Mouse (Mus musculus): Measurements from ENCODE around the gene Pik3ap1.
"Not testable (repeated sequence)": the region's sequence is repeated elsewhere in the genome, so short reads cannot be mapped to it uniquely, and the experiment has no call there.

Gene Pik3ap1

DNA sequence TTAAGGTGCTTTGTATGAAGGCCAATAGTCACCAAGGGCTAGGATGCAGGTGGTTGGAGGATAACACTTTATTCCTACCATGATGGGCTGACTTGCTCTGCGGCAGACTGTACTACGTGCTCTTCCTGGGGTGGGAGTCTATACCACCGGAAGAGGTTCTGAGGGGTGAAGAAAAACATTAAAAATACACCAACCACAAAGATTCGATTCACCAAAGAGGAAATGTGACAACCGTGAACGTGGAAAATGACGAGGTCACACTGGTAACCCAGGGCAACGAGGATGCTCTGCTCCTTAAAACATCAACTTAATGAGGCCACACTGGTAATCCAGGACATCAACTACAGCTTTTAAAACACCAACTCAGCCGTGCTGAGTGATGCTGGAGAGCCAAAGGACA, 56.2 kb downstream of the Pik3ap1 start:
- DNase-seq: no peak

- DNase-seq: no peak
Measured at GRCm38 (mm10) chr19:41323813-41324212, 61.1 kb downstream of the Pik3ap1 start.

GRCm38 (mm10) chr19:41323125-41323524, 61.8 kb downstream of the Pik3ap1 start:
- no peak for DNase-seq

DNA sequence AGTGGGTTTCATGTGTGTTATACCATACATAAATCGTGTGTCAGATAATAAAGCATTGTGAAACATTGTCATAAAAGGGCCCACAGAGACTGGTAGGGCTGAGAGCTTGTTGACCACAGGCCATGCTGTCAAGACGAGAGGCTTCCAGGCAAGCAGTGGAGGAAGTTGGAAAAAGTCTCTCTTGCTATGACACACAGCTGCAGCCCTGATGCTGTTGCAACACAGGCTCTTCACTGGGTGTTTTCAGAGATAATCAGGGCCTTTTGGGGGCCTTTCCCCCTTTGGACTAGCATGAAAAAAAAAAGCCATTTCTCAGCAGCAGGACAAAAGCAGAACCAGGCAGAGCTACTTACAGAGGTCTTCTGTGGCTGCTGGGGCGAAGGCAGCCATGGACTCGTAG, 63.8 kb downstream of the Pik3ap1 start:
- no peak for DNase-seq

GRCm38 (mm10) chr19:41317315-41318095, 67.4 kb downstream of the Pik3ap1 start:
- peak; percentile 12 for DNase-seq

- DNase-seq: no peak
Measured at GRCm38 (mm10) chr19:41314696-41315095, 70.2 kb downstream of the Pik3ap1 start.

DNA sequence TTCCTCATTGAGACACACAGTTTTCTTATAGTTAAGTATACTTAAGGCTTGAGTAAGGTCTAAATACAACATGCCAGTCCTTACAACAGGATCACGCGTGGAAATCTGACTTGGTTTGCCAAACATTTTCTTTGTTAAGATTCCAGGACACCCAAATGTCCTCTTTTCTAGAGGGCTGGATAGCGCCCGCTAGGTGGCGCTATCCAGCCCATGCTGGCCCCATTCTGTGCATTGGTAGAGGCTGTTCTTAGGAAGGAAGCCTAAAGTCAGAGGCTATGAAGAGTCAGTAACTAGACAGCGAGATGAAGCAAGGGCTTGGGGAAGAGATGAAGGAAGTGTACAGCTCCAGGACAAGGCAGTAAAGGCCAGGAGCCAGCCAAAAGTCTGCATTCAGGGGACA, 71.2 kb downstream of the Pik3ap1 start:
- no peak for DNase-seq

DNA sequence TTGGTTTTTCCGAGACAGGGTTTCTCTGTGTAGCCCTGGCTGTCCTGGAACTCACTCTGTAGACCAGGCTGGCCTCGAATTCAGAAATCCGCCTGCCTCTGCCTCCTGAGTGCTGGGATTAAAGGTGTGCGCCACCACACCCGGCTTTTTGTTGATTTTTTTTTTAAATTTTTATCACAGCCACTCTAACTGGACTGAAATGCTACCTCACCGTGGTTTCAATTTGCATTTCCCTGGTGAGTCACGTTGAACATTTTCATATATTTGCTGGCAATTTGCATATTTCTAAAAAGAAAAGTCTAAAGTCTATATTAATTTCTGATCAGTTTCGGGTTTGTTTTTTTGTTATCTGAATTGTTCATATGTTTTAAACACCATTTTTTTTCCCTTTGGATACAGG, 72.3 kb downstream of the Pik3ap1 start:
- DNase-seq: not testable (repeated sequence)

GRCm38 (mm10) chr19:41312027-41312426, 72.9 kb downstream of the Pik3ap1 start:
- DNase-seq: no peak

DNA sequence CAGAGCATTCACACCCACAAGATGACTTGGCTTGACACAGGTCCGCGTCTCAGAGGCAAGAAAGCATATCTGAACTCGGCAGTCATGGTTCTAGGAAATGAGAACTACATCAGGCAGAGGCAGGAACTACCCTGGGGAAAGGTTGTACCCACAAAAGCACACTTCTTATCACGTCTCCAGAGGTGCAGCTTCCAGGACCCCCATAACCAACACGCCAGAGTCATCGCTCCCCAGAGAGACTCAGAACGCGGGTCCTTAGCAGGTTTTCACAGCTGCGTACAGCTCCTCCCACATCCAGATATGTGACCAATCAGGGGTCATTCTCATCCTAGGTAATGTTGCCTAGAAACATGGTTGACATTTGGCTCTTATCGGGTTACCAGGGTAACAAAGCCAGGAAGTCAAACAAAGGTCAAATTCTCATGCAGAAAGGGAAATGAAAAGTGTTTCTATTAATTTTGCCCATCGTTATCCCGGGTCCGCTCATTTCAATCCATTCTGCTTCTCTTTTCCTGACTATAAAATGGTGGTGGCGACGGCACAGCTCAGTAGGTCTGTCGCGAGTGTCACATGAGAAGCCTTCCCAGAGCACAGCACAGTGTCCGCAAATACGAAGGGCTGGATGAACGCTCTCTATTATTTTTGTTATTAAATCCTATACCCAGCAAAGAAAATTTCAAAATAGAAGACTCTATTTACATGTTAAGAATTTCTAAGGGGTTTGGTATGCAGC, 73.8 kb downstream of the Pik3ap1 start:
- DNase-seq: no peak

- no peak for DNase-seq
Measured at GRCm38 (mm10) chr19:41303933-41304332, 81.0 kb downstream of the Pik3ap1 start.

- DNase-seq: no peak
Measured at GRCm38 (mm10) chr19:41303433-41303832, 81.5 kb downstream of the Pik3ap1 start.

DNA sequence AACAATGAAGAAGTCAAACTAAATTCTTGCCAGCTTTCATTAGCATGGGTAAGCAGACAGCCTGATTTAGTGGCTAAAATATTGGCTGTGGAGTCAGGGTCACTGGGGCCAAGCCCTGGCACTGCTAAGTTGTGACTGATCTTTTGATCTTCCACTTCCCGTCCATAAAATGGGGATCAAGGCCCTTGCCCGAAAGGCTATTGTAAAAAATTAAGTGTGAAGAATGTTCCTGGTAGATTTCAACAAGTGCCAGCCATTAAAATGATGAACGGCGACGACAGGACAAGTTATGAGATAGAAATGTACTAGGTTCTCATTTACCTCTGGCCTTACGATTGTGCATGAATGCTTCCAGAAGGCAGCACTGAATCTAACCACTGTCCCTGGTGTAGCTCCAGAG, 83.0 kb downstream of the Pik3ap1 start:
- DNase-seq: no peak

DNA sequence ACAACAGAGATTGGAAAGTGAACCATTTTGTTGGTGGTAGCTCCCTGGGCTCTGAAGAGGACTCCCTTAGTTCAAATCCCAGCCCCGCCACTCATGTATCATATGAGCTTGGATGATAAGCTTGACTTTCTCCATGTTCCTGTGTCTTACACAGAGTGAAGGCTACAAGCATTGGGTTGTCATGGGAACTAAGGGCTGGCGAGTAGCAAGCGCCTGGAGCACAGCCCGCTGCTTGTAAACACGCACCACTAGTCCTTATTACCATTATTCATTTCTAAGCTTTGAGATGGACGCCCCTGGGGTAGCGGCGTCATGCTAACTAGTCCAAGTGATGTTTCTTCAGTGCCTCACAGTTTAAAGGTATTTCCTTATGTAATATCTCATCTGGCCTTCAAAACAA, 85.5 kb downstream of the Pik3ap1 start:
- DNase-seq: no peak

DNA sequence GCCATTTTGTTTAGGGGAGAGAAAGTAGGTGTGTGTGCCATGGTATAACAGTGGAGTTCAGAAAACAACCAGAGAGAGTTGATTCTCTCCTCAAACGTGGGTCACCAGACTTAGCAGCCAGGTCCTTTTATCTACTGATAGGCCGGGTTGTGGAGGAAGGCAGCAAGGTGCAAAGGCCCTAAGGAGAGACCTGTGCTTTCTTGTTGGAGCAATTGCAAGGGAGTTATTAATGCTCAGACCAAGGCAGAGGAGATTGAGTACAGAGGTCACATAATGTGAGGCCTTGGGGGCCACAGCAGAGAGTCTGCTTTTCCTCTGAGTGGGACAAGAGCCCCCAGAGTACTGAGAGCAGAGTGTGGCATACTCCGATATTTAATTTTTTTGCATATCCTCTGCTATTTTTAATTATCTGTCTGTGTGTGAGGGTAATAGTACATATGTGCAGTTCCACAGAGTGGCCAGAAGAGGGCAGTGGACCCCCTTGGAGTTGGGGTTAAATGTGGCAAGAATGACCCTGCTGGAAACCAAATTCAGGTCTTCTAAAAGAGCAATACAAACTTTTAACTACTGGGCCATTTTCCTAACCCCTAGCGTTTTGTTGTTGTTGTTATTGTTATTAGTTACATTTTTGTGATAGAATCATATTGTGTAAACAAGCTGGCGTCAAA, 93.8 kb downstream of the Pik3ap1 start:
- no peak for DNase-seq

- no peak for DNase-seq
Measured at GRCm38 (mm10) chr19:41288568-41288967, 96.3 kb downstream of the Pik3ap1 start.

GRCm38 (mm10) chr19:41287224-41287623, 97.7 kb downstream of the Pik3ap1 start:
- DNase-seq: no peak

DNA sequence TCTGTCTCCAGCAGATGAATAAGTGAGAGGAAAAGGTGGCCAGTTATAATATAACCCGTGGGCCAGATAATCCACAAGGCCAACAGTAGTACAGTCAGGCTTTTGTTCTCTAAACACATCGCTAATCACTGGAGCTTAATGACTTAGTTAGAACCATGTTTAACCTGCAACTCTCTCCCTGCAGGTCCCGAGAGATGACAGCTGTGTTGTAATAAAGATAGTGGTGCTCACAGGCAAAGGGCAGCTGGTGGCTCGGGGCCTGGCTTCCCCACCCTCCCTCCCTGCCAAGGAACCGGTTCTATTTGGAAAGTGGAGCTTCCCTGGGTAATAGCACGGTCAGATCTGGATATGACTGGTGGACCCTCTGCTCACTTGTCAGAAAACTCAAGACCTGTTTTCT, 100.4 kb downstream of the Pik3ap1 start:
- DNase-seq: no peak

DNA sequence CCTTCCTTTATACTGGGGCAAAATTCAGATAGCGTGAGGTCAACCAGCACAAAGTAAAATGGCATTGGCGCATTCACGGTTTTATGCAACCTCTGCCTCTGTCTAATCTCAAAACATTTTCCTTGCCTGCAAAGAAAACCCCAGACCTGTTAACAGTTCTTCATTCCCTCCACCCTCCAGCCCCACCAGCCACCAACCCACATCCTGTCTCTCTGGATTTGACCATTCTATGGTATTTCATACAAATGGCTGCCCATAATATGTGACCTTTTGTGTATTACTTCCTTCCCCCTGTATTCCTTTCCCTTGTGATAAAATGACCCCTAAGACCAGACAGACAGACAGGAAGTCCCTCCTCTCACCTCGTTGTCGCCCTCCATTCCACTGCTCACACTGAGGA, 102.2 kb downstream of the Pik3ap1 start:
- no peak for DNase-seq

- no peak for DNase-seq
Measured at GRCm38 (mm10) chr19:41282216-41282615, 102.7 kb downstream of the Pik3ap1 start.

GRCm38 (mm10) chr19:41279724-41280244, 105.1 kb downstream of the Pik3ap1 start:
- DNase-seq: no peak

DNA sequence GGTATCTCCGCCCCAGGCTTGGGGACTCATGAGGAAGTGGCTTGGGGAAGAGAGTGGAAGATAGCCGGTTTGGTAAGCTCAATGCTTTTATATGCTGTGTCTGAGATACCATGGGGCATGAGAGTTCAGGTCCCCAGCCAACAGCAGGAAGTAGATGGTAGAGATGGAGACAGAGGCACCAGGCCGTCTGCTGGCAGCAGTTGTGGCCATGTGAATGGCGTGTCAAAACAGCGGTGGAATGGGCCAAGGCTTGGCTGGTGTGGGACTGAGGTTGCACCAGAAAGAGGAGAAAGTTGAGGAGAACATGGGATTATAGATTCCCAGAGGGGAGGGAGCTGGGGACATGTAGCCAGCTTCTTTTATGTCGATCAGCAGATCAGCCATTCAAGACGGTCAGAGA, 106.3 kb downstream of the Pik3ap1 start:
- DNase-seq: no peak

DNA sequence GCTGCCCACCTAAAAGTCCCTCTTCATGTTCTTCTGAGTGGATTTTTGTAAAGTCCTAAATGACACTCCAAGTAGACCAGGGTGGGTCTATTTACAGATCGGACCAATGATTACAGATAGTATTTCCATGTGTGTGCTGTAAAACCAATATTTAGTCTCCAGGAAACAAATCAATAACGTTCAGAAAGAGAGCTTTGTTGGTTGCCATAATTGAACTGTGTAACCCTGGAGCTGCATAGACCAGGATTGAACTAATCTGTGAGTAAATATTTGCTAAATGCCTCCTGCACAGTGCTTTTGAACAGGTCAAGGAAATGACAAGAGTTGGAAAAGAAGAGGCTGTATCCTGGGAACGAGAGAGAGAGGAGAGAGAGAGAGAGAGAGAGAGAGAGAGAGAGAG, 109.3 kb downstream of the Pik3ap1 start:
- no peak for DNase-seq

GRCm38 (mm10) chr19:41270906-41271305, 114.0 kb downstream of the Pik3ap1 start:
- no peak for DNase-seq
